Mouse (Mus musculus): ENCODE data around the gene Fbxo5. TPM values are rescaled to one million over a fixed set of nuclear protein-coding genes. Genes with fewer than 3 reads are reported as not detected.

Fbxo5 gene
- polyA plus RNA-seq, 1 experiment: 39.5 TPM

GRCm38 (mm10) chr10:5815968-5816367 is 10.6 kb upstream of the Fbxo5 start:
- H3K4me1 ChIP-seq (ENCODE audit: control insufficient read depth, insufficient read depth, low read length): no peaks in the 10 kb centered on the region
- H3K27ac ChIP-seq (ENCODE audit: insufficient read depth, low read length): no peak overlapping the region
- H3K4me3 ChIP-seq (ENCODE audit: insufficient read depth, low read length): no peak overlapping the region
- no peak for TF ChIP-seq POLR2A (IDR thresholded peaks at IDR 0.05; ENCODE audit: low read depth, low read length)
- no peak for TF ChIP-seq CTCF (IDR thresholded peaks at IDR 0.05; ENCODE audit: borderline replicate concordance, insufficient read depth, low read length)

GRCm38 (mm10) chr10:5813724-5814123 is 8.3 kb upstream of the Fbxo5 start:
- H3K27ac ChIP-seq (ENCODE audit: insufficient read depth, low read length): no peak overlapping the region
- H3K4me1 ChIP-seq (ENCODE audit: control insufficient read depth, insufficient read depth, low read length): no peaks in the 10 kb centered on the region
- no peak overlapping the region for H3K4me3 ChIP-seq (ENCODE audit: insufficient read depth, low read length)
- TF ChIP-seq CTCF (IDR thresholded peaks at IDR 0.05; ENCODE audit: borderline replicate concordance, insufficient read depth, low read length) (no peak), POLR2A (IDR thresholded peaks at IDR 0.05; ENCODE audit: low read depth, low read length) (no peak)

GRCm38 (mm10) chr10:5807683-5808082 is 2.3 kb upstream of the Fbxo5 start:
- Histone ChIP-seq H3K4me3 (ENCODE audit: insufficient read depth, low read length) (no peak overlapping the region), H3K4me1 (ENCODE audit: control insufficient read depth, insufficient read depth, low read length) (no peaks in the 10 kb centered on the region; the same call in 1 of the 2 replicates), H3K27ac (ENCODE audit: insufficient read depth, low read length) (no peak overlapping the region)
- TF ChIP-seq POLR2A (IDR thresholded peaks at IDR 0.05; ENCODE audit: low read depth, low read length): no peak
- no peak for TF ChIP-seq CTCF (IDR thresholded peaks at IDR 0.05; ENCODE audit: borderline replicate concordance, insufficient read depth, low read length)

- TF ChIP-seq POLR2A (IDR thresholded peaks at IDR 0.05; ENCODE audit: low read depth, low read length) (no peak), CTCF (IDR thresholded peaks at IDR 0.05; ENCODE audit: borderline replicate concordance, insufficient read depth, low read length) (no peak)
- Histone ChIP-seq H3K27ac (ENCODE audit: insufficient read depth, low read length) (no peak overlapping the region), H3K4me1 (ENCODE audit: control insufficient read depth, insufficient read depth, low read length) (no peaks in the 10 kb centered on the region; the same call in 1 of the 2 replicates), H3K4me3 (ENCODE audit: insufficient read depth, low read length) (no peak overlapping the region)
Observed at GRCm38 (mm10) chr10:5806996-5807395, 1.6 kb upstream of the Fbxo5 start.

GRCm38 (mm10) chr10:5806416-5806815 is 1.0 kb upstream of the Fbxo5 start:
- peak overlapping the region; percentile 76 for H3K27ac ChIP-seq (ENCODE audit: insufficient read depth, low read length)
- H3K4me1 ChIP-seq (ENCODE audit: control insufficient read depth, insufficient read depth, low read length): no peaks in the 10 kb centered on the region; the same call in 1 of the 2 replicates
- peak overlapping the region; percentile 20; the same call in 1 of the 2 replicates for H3K4me3 ChIP-seq (ENCODE audit: insufficient read depth, low read length)
- TF ChIP-seq CTCF (IDR thresholded peaks at IDR 0.05; ENCODE audit: borderline replicate concordance, insufficient read depth, low read length): no peak
- peak; percentile 47 for TF ChIP-seq POLR2A (IDR thresholded peaks at IDR 0.05; ENCODE audit: low read depth, low read length)

GRCm38 (mm10) chr10:5805731-5806307 is 419 bp upstream of the Fbxo5 start:
- Histone ChIP-seq H3K4me3 (ENCODE audit: insufficient read depth, low read length) (peak overlapping the region; percentile 55), H3K4me1 (ENCODE audit: control insufficient read depth, insufficient read depth, low read length) (no peaks in the 10 kb centered on the region; the same call in 1 of the 2 replicates), H3K27ac (ENCODE audit: insufficient read depth, low read length) (peak overlapping the region; percentile 76)
- TF ChIP-seq POLR2A (IDR thresholded peaks at IDR 0.05; ENCODE audit: low read depth, low read length) (peak; percentile 72), CTCF (IDR thresholded peaks at IDR 0.05; ENCODE audit: borderline replicate concordance, insufficient read depth, low read length) (no peak)

GRCm38 (mm10) chr10:5804691-5805156 is 676 bp downstream of the Fbxo5 start:
- TF ChIP-seq CTCF (IDR thresholded peaks at IDR 0.05; ENCODE audit: borderline replicate concordance, insufficient read depth, low read length) (no peak), POLR2A (IDR thresholded peaks at IDR 0.05; ENCODE audit: low read depth, low read length) (no peak)
- H3K27ac ChIP-seq (ENCODE audit: insufficient read depth, low read length): 0 out of 2 replicates have a peak overlapping the region, but pooled peaks have one; percentile 9
- H3K4me1 ChIP-seq (ENCODE audit: control insufficient read depth, insufficient read depth, low read length): no peaks in the 10 kb centered on the region; the same call in 1 of the 2 replicates
- peak overlapping the region; percentile 84 for H3K4me3 ChIP-seq (ENCODE audit: insufficient read depth, low read length)

- Histone ChIP-seq H3K4me1 (ENCODE audit: control insufficient read depth, insufficient read depth, low read length) (no peaks in the 10 kb centered on the region; the same call in 1 of the 2 replicates), H3K27ac (ENCODE audit: insufficient read depth, low read length) (no peak overlapping the region), H3K4me3 (ENCODE audit: insufficient read depth, low read length) (peak overlapping the region; percentile 74)
- no peak for TF ChIP-seq CTCF (IDR thresholded peaks at IDR 0.05; ENCODE audit: borderline replicate concordance, insufficient read depth, low read length)
- no peak for TF ChIP-seq POLR2A (IDR thresholded peaks at IDR 0.05; ENCODE audit: low read depth, low read length)
Observed at GRCm38 (mm10) chr10:5803739-5804138, 1.7 kb downstream of the Fbxo5 start.

- TF ChIP-seq CTCF (IDR thresholded peaks at IDR 0.05; ENCODE audit: borderline replicate concordance, insufficient read depth, low read length): no peak
- TF ChIP-seq POLR2A (IDR thresholded peaks at IDR 0.05; ENCODE audit: low read depth, low read length): no peak
- Histone ChIP-seq H3K4me1 (ENCODE audit: control insufficient read depth, insufficient read depth, low read length) (no peaks in the 10 kb centered on the region; the same call in 1 of the 2 replicates), H3K27ac (ENCODE audit: insufficient read depth, low read length) (no peak overlapping the region), H3K4me3 (ENCODE audit: insufficient read depth, low read length) (peak overlapping the region; percentile 20)
Observed at GRCm38 (mm10) chr10:5802866-5803265, 2.5 kb downstream of the Fbxo5 start.

GRCm38 (mm10) chr10:5800490-5800889 is 4.9 kb downstream of the Fbxo5 start:
- Histone ChIP-seq H3K27ac (ENCODE audit: insufficient read depth, low read length) (no peak overlapping the region), H3K4me1 (ENCODE audit: control insufficient read depth, insufficient read depth, low read length) (no peaks in the 10 kb centered on the region; the same call in 1 of the 2 replicates), H3K4me3 (ENCODE audit: insufficient read depth, low read length) (no peak overlapping the region)
- TF ChIP-seq CTCF (IDR thresholded peaks at IDR 0.05; ENCODE audit: borderline replicate concordance, insufficient read depth, low read length) (no peak), POLR2A (IDR thresholded peaks at IDR 0.05; ENCODE audit: low read depth, low read length) (no peak)

Measured in embryonic fibroblast, embryonic 13.5 days (primary cell).